Mouse (Mus musculus): ENCODE data around the gene Coro1c. TPM values are rescaled to one million over a fixed set of nuclear protein-coding genes. Genes with fewer than 3 reads are reported as not detected.
A peak's percentile ranks its signal among the peaks of the same experiment; 100 is the strongest.

Coro1c gene
- polyA plus RNA-seq, 1 experiment from 2014 or later = 108 TPM

DNA sequence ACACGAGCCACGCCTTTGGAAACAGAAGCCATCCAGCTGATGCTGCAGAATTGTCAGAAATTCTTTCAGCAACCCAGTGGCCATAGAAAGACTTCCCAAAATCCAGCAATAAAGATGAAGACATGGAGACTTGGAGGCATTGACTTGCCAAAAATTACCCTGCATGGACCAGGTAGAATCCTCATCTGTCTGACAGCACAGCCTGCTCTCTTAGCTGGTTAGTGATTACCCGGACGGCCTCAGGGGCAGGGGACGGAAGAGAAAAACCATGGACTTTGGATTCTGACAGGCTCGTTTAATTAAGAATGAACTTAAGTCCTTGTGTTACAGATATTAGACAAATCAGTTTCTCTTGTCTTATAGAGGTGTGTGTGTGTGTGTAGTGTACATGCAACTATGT is 2.1 kb upstream of the Coro1c start:
- Histone ChIP-seq H3K36me3 (ENCODE audit: control insufficient read depth, insufficient read depth, low read length) (no peaks in the 10 kb centered on the region), H3K4me3 (ENCODE audit: low read length) (no peak overlapping the region), H3K27me3 (ENCODE audit: control insufficient read depth, insufficient read depth, low read length) (no peaks in the 10 kb centered on the region), H3K9me3 (ENCODE audit: control insufficient read depth, low read length) (no peaks in the 10 kb centered on the region), H3K9ac (ENCODE audit: low read depth, low read length) (no peak overlapping the region), H3K27ac (ENCODE audit: low read depth, low read length) (no peak overlapping the region), H3K4me1 (ENCODE audit: control insufficient read depth, insufficient read depth, low read length) (peaks cover 16% of the 10 kb centered on the region), H3K4me2 (replicated peaks; ENCODE audit: low read depth, low read length) (no peak overlapping the region)
- no peak for ATAC-seq (ENCODE audit: low FRiP score, low TSS enrichment)
- 68% methylated on average over 6 of the region's 6 CpGs for WGBS

- H3K27me3 ChIP-seq (ENCODE audit: control insufficient read depth, insufficient read depth, low read length) = no peaks in the 10 kb centered on the region
- WGBS = 39% methylated on average over 10 of the region's 10 CpGs
- no peak overlapping the region for H3K27ac ChIP-seq (ENCODE audit: low read depth, low read length)
- ATAC-seq (ENCODE audit: low FRiP score, low TSS enrichment) = no peak
- H3K4me1 ChIP-seq (ENCODE audit: control insufficient read depth, insufficient read depth, low read length) = peaks cover 21% of the 10 kb centered on the region
- H3K9ac ChIP-seq (ENCODE audit: low read depth, low read length) = no peak overlapping the region
- H3K36me3 ChIP-seq (ENCODE audit: control insufficient read depth, insufficient read depth, low read length) = no peaks in the 10 kb centered on the region
- H3K4me3 ChIP-seq (ENCODE audit: low read length) = no peak overlapping the region
- no peak overlapping the region for H3K4me2 ChIP-seq (replicated peaks; ENCODE audit: low read depth, low read length)
- H3K9me3 ChIP-seq (ENCODE audit: control insufficient read depth, low read length) = no peaks in the 10 kb centered on the region
Measured at GRCm38 (mm10) chr5:113910065-113910701, 1.6 kb upstream of the Coro1c start.

GRCm38 (mm10) chr5:113907786-113908567 is 581 bp downstream of the Coro1c start:
- Histone ChIP-seq H3K27ac (ENCODE audit: low read depth, low read length) (peak overlapping the region; percentile 94), H3K36me3 (ENCODE audit: control insufficient read depth, insufficient read depth, low read length) (no peaks in the 10 kb centered on the region), H3K9me3 (ENCODE audit: control insufficient read depth, low read length) (no peaks in the 10 kb centered on the region), H3K4me2 (replicated peaks; ENCODE audit: low read depth, low read length) (peak overlapping the region; percentile 67), H3K4me3 (ENCODE audit: low read length) (peak overlapping the region; percentile 89), H3K9ac (ENCODE audit: low read depth, low read length) (peak overlapping the region; percentile 89), H3K27me3 (ENCODE audit: control insufficient read depth, insufficient read depth, low read length) (no peaks in the 10 kb centered on the region), H3K4me1 (ENCODE audit: control insufficient read depth, insufficient read depth, low read length) (peaks cover 40% of the 10 kb centered on the region)
- WGBS = under 1% methylated on average over 60 of the region's 69 CpGs
- peak; percentile 70 for ATAC-seq (ENCODE audit: low FRiP score, low TSS enrichment)

DNA sequence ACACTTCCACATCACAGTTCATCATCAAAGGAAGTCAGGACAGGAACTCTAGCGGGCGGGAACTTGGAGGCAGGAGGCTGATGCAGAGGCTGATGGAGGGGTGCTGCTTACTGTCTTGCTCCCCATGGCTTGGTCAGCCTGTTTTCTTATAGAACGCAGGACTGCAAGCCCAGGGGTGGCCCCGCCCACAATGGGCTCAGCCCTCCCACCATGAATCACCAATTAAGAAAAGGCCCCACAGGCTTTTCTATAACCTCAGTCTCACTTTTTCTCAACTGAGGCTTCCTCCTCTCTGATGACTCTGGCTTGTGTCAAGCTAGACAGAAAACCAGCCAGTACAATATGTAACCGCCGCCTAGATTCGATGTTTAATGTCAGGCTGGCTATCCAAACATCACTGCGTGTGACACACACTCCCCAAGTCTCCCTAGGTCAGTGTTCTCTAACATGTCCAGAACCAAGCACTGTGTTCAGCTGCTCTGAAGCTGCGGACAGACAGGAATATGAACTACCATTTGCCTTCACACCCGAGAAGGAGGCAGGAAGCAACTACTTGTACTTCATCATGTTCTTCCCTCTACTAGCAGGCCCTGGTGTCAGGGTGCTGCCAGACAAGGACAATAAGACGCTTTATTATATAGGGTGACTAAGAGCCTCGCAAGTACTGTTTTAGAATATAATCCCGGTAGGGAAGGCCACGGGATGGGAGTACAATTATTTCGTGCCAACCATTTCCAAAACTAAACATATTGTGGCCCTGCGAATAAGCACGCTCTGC is 1.4 kb downstream of the Coro1c start:
- H3K4me2 ChIP-seq (replicated peaks; ENCODE audit: low read depth, low read length) = peak overlapping the region; percentile 67
- H3K9me3 ChIP-seq (ENCODE audit: control insufficient read depth, low read length) = no peaks in the 10 kb centered on the region
- no peak for ATAC-seq (ENCODE audit: low FRiP score, low TSS enrichment)
- no peaks in the 10 kb centered on the region for H3K36me3 ChIP-seq (ENCODE audit: control insufficient read depth, insufficient read depth, low read length)
- WGBS = 13% methylated on average over 17 of the region's 17 CpGs
- peak overlapping the region; percentile 89 for H3K4me3 ChIP-seq (ENCODE audit: low read length)
- H3K4me1 ChIP-seq (ENCODE audit: control insufficient read depth, insufficient read depth, low read length) = peaks cover 45% of the 10 kb centered on the region
- no peaks in the 10 kb centered on the region for H3K27me3 ChIP-seq (ENCODE audit: control insufficient read depth, insufficient read depth, low read length)
- H3K27ac ChIP-seq (ENCODE audit: low read depth, low read length) = peak overlapping the region; percentile 94
- H3K9ac ChIP-seq (ENCODE audit: low read depth, low read length) = peak overlapping the region; percentile 89

- Histone ChIP-seq H3K36me3 (ENCODE audit: control insufficient read depth, insufficient read depth, low read length) (no peaks in the 10 kb centered on the region), H3K9ac (ENCODE audit: low read depth, low read length) (no peak overlapping the region), H3K4me1 (ENCODE audit: control insufficient read depth, insufficient read depth, low read length) (peaks cover 49% of the 10 kb centered on the region), H3K27me3 (ENCODE audit: control insufficient read depth, insufficient read depth, low read length) (no peaks in the 10 kb centered on the region), H3K9me3 (ENCODE audit: control insufficient read depth, low read length) (no peaks in the 10 kb centered on the region), H3K27ac (ENCODE audit: low read depth, low read length) (no peak overlapping the region), H3K4me3 (ENCODE audit: low read length) (no peak overlapping the region), H3K4me2 (replicated peaks; ENCODE audit: low read depth, low read length) (no peak overlapping the region)
- 27% methylated on average over 4 of the region's 4 CpGs for WGBS
- no peak for ATAC-seq (ENCODE audit: low FRiP score, low TSS enrichment)
Measured at GRCm38 (mm10) chr5:113904987-113905386, 3.6 kb downstream of the Coro1c start.

GRCm38 (mm10) chr5:113902983-113903382 is 5.6 kb downstream of the Coro1c start:
- Histone ChIP-seq H3K9ac (ENCODE audit: low read depth, low read length) (no peak overlapping the region), H3K36me3 (ENCODE audit: control insufficient read depth, insufficient read depth, low read length) (no peaks in the 10 kb centered on the region), H3K4me2 (replicated peaks; ENCODE audit: low read depth, low read length) (no peak overlapping the region), H3K9me3 (ENCODE audit: control insufficient read depth, low read length) (no peaks in the 10 kb centered on the region), H3K4me1 (ENCODE audit: control insufficient read depth, insufficient read depth, low read length) (peaks cover 50% of the 10 kb centered on the region), H3K4me3 (ENCODE audit: low read length) (no peak overlapping the region), H3K27me3 (ENCODE audit: control insufficient read depth, insufficient read depth, low read length) (no peaks in the 10 kb centered on the region), H3K27ac (ENCODE audit: low read depth, low read length) (no peak overlapping the region)
- ATAC-seq (ENCODE audit: low FRiP score, low TSS enrichment) = no peak
- 69% methylated on average over 5 of the region's 5 CpGs for WGBS

- Histone ChIP-seq H3K4me3 (ENCODE audit: low read length) (no peak overlapping the region), H3K4me2 (replicated peaks; ENCODE audit: low read depth, low read length) (no peak overlapping the region), H3K36me3 (ENCODE audit: control insufficient read depth, insufficient read depth, low read length) (no peaks in the 10 kb centered on the region), H3K9ac (ENCODE audit: low read depth, low read length) (no peak overlapping the region), H3K9me3 (ENCODE audit: control insufficient read depth, low read length) (no peaks in the 10 kb centered on the region), H3K27ac (ENCODE audit: low read depth, low read length) (no peak overlapping the region), H3K4me1 (ENCODE audit: control insufficient read depth, insufficient read depth, low read length) (peaks cover 48% of the 10 kb centered on the region), H3K27me3 (ENCODE audit: control insufficient read depth, insufficient read depth, low read length) (no peaks in the 10 kb centered on the region)
- WGBS = 75% methylated on average over 6 of the region's 6 CpGs
- ATAC-seq (ENCODE audit: low FRiP score, low TSS enrichment) = no peak
Measured at GRCm38 (mm10) chr5:113902017-113902416, 6.5 kb downstream of the Coro1c start.

DNA sequence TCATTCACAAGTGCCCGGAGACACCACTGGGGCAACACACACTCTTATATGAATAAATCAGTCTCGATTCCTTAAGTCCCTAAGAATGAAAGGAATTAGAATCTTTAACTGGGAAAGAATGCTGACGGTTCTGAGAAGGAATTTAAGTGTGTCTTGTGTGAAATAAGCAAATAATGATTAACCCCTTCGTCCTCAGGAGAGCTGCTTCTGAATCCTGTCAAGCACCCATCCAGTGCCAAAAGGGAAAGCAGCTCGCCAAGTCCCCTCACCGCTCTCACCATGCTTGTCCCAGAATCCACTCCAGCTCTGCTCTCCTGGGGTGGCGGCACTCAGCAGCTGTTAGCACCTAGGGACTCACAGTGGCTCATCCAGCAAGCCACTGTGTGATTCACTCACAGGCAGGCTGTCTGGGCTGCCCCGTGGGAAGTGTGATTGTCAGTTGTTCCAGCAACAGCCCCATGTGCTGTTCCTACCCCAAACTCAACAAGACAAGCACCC is 7.4 kb downstream of the Coro1c start:
- Histone ChIP-seq H3K4me1 (ENCODE audit: control insufficient read depth, insufficient read depth, low read length) (peaks cover 41% of the 10 kb centered on the region), H3K4me3 (ENCODE audit: low read length) (no peak overlapping the region), H3K36me3 (ENCODE audit: control insufficient read depth, insufficient read depth, low read length) (no peaks in the 10 kb centered on the region), H3K4me2 (replicated peaks; ENCODE audit: low read depth, low read length) (no peak overlapping the region), H3K27ac (ENCODE audit: low read depth, low read length) (no peak overlapping the region), H3K27me3 (ENCODE audit: control insufficient read depth, insufficient read depth, low read length) (no peaks in the 10 kb centered on the region), H3K9ac (ENCODE audit: low read depth, low read length) (no peak overlapping the region), H3K9me3 (ENCODE audit: control insufficient read depth, low read length) (no peaks in the 10 kb centered on the region)
- 47% methylated on average over 8 of the region's 8 CpGs for WGBS
- ATAC-seq (ENCODE audit: low FRiP score, low TSS enrichment) = no peak

All from kidney, embryonic 14.5 days (tissue).